Mouse (Mus musculus) common myeloid progenitor, adult 5-6 weeks (primary cell): ENCODE data around the gene Fitm2. TPM values are rescaled to one million over a fixed set of nuclear protein-coding genes. Genes with fewer than 3 reads are reported as not detected.

Experiments used
- ATAC-seq: replicated peaks from 2 replicates; pipeline ENCODE4 v1.8.0; 2016; ENCODE audit warnings: low read depth, mild to moderate bottlenecking, moderate TSS enrichment, inconsistent platforms; ENCODE audit not compliant: poor library complexity, severe bottlenecking
- total RNA-seq: library from RNA; stranded (forward); fragments of 200-1000, 187-1606 nt; gene quantifications from 2 replicates; pipeline ENCODE4 v1.2.3, GENCODE M21; 2017

Gene Fitm2
- total RNA-seq, 1 experiment from 2014 or later, result 5.2 TPM

DNA sequence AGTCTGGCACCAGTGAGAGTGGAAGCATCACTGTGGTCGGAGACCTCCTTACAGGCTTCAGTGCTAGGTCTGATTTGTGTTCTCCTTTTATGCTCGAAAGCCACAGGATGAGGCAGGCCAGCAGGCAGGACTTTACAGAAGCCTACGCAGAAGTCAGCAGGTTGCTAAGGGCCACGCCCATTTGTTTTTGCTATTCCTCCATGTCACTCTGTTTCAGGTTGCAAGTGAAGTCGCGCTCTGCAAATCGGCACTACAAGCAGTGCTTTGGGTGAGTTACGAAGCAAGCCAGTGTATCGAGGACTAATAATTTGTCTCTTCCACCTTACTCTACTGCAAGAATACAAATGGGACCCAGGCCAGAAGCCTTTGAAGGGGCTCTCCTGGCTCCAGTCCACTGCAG, 41.1 kb downstream of the Fitm2 start:
- ATAC-seq, result no peak

DNA sequence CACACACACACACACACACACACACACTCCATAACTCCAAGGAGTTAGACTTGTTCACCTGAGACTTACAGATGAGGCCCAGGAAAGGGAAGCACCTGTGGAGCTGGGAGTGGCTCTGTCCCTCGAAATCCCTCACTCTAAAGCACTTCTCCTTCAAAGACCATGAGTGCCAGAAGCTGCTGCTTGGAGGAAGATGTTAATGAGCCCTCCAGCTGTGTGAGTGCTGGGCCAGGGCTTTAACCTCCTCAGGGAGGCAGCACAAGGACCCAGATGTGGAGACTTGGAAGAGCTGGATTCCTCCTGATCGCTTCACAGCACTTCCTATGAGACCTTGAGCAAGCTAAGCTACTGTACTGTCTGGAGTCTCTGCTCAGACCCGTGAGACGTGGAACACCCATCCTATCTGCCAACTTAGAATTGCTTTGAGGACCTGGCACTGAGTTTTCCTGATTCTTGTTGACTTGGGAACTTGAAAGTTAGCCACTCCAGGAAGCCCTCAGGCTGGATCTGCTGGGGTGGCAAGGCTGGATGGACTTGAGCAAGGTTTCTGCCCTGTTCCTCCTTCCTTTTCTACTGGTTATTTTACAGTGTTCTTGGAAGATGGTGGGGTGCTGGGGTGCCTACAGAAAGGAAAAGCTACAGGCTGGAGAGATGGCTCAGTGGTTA, 44.0 kb downstream of the Fitm2 start:
- no peak for ATAC-seq

DNA sequence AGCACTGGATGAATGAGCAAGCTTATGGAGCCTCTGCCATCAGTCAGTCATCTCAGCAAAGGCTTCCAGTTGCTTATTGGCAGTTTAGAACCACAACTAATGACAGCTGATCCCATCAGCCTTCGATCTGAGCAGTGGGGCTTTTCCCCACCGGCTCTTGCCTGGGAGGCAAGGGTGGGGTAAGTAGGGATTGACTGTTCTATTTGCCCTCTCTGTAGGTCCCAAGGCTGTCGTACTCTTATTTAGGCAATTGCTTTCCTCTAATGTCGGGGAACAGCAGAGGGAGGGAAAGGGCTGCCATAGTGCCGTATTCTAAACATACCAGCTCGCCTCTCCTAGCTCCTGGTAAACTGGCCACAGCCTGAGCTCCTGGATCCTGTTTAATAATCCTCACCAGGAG, 47.8 kb downstream of the Fitm2 start, which contains the start of gene Oser1:
Oser1 (minus strand) TSS at position 101 of the 400 bp plus-strand sequence.
- no peak for ATAC-seq

DNA sequence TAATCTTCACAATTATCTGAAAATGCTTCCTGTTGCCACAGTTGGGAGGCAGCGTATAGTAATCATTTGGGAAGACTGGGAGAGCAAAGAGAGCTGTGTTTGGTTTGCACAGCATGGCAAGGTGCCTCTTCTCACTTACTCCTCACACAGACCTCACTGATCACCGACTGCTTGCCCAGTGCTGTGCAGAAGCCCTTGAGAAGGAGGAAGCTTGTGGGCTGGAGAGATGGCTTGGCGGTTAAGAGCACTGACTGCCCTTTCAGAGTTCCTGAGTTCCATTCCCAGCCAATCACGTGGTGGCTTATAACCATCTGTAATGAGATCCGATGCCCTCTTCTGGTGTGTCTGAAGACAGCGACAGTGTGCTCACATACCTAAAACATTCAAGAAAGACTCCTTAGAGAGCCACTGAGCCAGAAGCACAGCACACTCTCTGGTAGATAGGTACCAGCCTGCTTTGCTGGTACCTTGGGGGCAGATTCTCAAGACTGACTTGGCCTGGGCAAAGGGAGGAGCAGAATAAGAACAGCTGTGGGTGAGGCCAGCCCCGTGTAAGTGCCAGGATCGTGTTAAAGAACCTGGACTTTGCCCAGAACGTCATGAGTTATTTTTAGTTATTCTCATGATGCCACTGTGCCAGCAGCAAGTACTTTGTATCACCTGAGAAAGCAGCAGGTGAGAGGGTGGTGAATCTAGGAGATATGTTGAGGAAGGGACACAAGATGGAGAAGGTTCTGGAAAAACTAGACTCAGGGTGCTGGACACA, 49.4 kb downstream of the Fitm2 start:
- 0 out of 2 replicates have a peak, but pooled peaks have one; percentile 13 for ATAC-seq

DNA sequence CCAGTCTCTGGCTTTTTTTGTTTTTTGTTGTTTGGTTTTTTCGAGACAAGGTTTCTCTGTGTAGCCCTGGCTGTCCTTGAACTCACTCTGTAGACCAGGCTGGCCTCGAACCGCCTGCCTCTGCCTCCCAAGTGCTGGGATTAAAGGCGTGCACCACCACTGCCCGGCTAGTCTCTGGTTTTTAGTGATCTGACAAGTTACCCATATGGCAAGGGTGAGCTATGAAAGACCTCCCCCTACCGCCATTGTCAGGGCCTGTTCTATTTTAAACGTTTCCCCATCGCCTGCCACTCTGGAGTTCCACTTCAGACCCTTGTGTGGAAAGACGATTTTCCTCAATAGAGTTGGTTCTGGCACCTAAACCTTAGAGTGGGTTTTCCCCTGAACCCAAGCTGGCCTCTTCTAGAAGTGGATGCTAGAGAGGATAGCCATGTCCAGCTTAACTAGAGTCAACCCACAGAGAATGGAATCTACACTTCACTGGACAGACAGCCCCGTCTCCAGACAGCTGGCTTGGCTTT, 52.0 kb downstream of the Fitm2 start:
- no peak for ATAC-seq

DNA sequence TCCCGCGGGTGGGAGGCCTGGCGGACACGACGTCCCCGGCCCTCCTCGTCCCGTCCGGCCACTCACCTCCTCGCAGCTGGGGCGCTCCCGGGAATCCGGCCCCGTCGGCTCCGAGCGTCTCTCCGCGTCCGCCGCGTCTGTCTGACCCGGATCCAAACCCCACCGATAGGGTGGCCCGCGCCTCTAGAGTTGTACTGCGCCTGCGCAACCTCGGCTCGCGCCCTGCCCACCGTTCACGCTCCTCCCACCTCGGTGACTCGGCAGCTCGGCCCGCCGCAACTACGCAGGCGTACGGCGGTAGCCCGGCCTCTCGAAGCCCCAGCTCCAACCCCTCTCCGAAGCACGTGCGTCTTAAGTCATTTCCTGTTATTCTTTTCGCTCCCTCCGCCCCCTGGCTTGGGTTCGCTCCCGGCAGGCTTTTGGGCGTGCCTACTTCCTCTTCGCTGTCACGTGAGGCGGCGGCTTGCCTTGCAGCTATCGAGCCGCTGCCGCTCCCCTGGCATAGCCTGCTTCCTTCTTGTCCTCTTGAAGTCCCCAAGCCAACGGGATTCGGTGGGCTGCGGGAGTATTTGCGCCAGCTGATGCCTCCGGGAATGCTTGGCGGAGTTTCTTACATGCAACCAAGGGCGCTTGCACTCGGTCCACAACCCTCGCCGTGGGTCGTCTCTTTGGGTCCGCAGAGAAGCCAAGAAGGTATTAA, 52.9 kb downstream of the Fitm2 start:
- peak; percentile 86 for ATAC-seq

DNA sequence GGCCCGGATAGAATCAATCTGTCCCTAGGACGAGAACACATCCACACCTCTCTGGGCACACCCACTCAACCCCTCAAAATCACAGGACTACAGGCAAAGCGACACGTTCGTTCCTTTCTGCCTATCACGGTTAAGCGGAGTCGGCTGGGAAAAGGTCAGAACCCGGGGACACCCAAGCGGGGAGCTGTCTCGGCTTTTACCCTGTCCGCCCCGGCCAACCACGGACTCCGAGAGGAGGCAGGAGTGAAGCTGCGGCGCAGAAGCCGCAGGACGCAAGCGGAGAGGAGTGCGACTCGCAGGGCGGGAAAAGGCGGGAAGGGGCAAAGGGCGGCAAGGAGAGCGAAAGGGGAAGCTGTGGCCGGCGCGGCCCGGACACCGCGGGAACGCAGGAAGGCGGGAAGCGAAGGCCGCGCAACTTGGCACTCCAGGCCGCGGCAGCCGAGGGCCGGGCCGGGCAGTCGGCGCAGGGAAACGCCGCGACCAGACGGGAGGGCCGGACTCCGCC, 53.5 kb downstream of the Fitm2 start:
- ATAC-seq, result peak; percentile 38

DNA sequence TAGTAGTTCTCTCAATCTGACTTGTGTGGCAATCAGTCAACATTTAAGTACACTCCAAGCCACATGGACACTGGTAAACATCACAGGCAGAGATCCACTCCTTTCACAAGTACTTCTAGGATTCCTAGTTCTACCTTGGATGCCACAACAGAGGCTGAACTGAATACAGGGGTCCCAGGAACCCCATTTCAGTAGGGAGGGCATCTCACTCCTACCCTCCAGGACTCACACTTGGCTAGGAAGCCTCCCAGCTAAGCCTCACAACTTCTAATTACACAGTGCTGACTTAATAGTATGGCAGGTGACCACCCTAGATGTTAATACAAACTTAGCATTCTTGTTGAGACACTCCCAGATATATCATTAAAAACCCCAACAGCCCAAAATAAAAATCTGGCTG, 54.6 kb downstream of the Fitm2 start:
- ATAC-seq, result no peak

DNA sequence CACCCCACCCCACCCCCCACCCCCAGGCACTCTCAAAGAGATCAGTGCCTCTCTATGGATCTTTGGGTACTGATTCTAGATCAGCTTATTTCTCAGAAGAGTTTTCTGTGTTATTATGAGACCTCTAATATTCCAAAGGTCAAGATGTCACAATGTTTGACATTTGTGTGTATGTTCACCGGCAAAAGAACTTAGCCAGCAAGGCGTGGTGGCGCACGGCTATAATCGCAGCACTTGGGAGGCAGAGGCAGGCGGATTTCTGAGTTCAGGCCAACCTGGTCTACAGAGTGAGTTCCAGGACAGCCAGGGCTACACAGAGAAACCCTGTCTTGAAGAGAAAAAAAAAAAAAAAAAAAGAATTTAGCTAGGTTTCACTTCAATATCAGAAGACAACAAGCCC, 55.4 kb downstream of the Fitm2 start:
- no peak for ATAC-seq

Other genes starting within 250 kb of the Fitm2 start
- gene Jph2, start 74.6 kb downstream of the Fitm2 start, total RNA-seq, result not detected in 2 replicates
- gene Oser1, start 47.9 kb downstream of the Fitm2 start, total RNA-seq, result 95.2 and 99.9 TPM in 2 replicates
- 0.73 TPM in 1 of 2 replicates, not detected in the other for gene Gdap1l1, start 34.2 kb downstream of the Fitm2 start, total RNA-seq
- not detected in 2 replicates for gene R3hdml, start 19.7 kb upstream of the Fitm2 start, total RNA-seq
- 4.1 and 6.1 TPM in 2 replicates for gene Hnf4a, start 34.2 kb upstream of the Fitm2 start, total RNA-seq
- gene Ttpal, start 129.7 kb upstream of the Fitm2 start, total RNA-seq, result 7.7 and 10.6 TPM in 2 replicates
- gene Serinc3, start 172.5 kb upstream of the Fitm2 start, total RNA-seq, result 646 and 682 TPM in 2 replicates
- gene Pkig, start 185.8 kb upstream of the Fitm2 start, total RNA-seq, result 44.8 and 45.5 TPM in 2 replicates